Mouse (Mus musculus) embryonic facial prominence, embryonic 15.5 days (tissue): ENCODE measurements around the gene Rpl13. TPM values are rescaled to one million over a fixed set of nuclear protein-coding genes. Genes with fewer than 3 reads are reported as not detected.

ENCODE experiments used
- ATAC-seq: fragments of 200-750 bp; cut with Nextera tagmentation; 2 replicates; pipeline ENCODE4 v1.8.0; 2017; ENCODE audit warnings: low read depth, moderate TSS enrichment; ENCODE audit not compliant: insufficient number of reproducible peaks, low FRiP score, low TSS enrichment
- H3K27ac ChIP-seq: fragments of 300-500 bp; sonication (generic); replicated peaks from 2 replicates; pipeline ENCODE4 v1.5.1; 2015; ENCODE audit warnings: mild to moderate bottlenecking, inconsistent platforms
- H3K27me3 ChIP-seq: fragments of 300-500 bp; sonication (generic); 2 replicates; pipeline ENCODE4 v1.6.1; 2015; ENCODE audit warnings: inconsistent platforms
- H3K36me3 ChIP-seq: fragments of 300-500 bp; sonication (generic); 2 replicates; pipeline ENCODE4 v1.6.1; 2015; ENCODE audit warnings: mild to moderate bottlenecking, inconsistent platforms
- H3K4me1 ChIP-seq: fragments of 300-500 bp; sonication (generic); 2 replicates; pipeline ENCODE4 v1.6.1; 2015; ENCODE audit warnings: inconsistent platforms
- H3K4me2 ChIP-seq: fragments of 300-500 bp; sonication (generic); replicated peaks from 2 replicates; pipeline ENCODE4 v1.6.1; 2015; ENCODE audit warnings: mild to moderate bottlenecking, inconsistent platforms
- H3K4me3 ChIP-seq: fragments of 300-500 bp; sonication (generic); replicated peaks from 2 replicates; pipeline ENCODE4 v1.5.1; 2015; ENCODE audit warnings: mild to moderate bottlenecking, inconsistent platforms
- H3K9ac ChIP-seq: fragments of 300-500 bp; sonication (generic); 2 replicates; pipeline ENCODE4 v1.6.1; 2015; ENCODE audit warnings: inconsistent platforms
- H3K9me3 ChIP-seq: fragments of 300-500 bp; sonication (generic); replicated peaks from 2 replicates; pipeline ENCODE4 v1.6.1; 2016; ENCODE audit warnings: inconsistent platforms
- WGBS: fragments of 180-500 bp; shearing (Covaris S2); methylation state at CpG from one replicate; pipeline ENCODE4 v1.1.7; 2015; 5-methylcytosine and 5-hydroxymethylcytosine counted together
- polyA plus RNA-seq: library from polyadenylated mRNA; unstranded; fragments of >200 nt; fragmentation: Nextera tagmentation; extraction: Ambion mirVana; gene quantifications from 2 replicates; pipeline ENCODE4 v1.2.1, GENCODE M21; 2015

Rpl13 gene
- polyA plus RNA-seq, 1 experiment from 2014 or later: 1,540 TPM

GRCm38 (mm10) chr8:123132953-123133352, 30.8 kb downstream of the Rpl13 start:
- no peak for ATAC-seq
- no peaks in the 10 kb centered on the region for H3K27me3 ChIP-seq
- H3K9ac ChIP-seq: no peak overlapping the region
- no peak overlapping the region for H3K27ac ChIP-seq
- no peak overlapping the region for H3K4me3 ChIP-seq
- peaks cover 28% of the 10 kb centered on the region for H3K4me1 ChIP-seq
- 92% methylated on average over 2 of the region's 2 CpGs for WGBS
- no peaks in the 10 kb centered on the region for H3K9me3 ChIP-seq
- H3K36me3 ChIP-seq: no peaks in the 10 kb centered on the region
- no peak overlapping the region for H3K4me2 ChIP-seq

DNA sequence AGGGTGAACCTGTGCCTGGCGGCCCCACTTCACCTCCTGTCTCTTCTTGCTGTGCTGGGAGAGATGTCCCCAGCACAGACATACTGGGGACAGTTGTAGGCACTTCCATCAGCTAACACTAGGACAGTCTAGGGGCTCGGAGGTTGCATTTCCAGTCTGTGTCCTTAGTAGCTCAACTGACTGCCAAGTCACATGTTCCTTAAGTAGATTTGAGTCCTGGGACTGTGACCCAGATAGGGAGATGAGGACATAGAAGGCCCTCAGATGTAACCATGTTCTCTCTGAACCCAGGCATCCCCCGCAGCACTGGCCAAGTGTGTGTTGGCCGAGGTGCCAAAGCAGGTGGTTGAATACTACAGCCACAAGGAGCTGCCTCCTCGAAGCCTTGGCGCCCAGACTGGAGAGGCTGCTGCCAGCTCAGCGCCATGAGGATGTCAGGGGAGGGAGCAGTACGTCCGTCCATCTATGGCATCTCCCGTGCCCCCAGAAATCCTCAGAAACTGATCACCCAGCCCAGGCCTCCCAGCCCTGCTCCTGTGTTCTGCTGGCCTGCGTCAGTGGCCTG, 32.1 kb downstream of the Rpl13 start:
- Histone ChIP-seq H3K27me3 (no peaks in the 10 kb centered on the region), H3K9me3 (no peaks in the 10 kb centered on the region), H3K4me2 (no peak overlapping the region), H3K36me3 (no peaks in the 10 kb centered on the region), H3K9ac (no peak overlapping the region), H3K27ac (no peak overlapping the region), H3K4me1 (peaks cover 39% of the 10 kb centered on the region), H3K4me3 (no peak overlapping the region)
- whole genome bisulfite sequencing: 84% methylated on average over 11 of the region's 11 CpGs
- ATAC-seq: no peak

DNA sequence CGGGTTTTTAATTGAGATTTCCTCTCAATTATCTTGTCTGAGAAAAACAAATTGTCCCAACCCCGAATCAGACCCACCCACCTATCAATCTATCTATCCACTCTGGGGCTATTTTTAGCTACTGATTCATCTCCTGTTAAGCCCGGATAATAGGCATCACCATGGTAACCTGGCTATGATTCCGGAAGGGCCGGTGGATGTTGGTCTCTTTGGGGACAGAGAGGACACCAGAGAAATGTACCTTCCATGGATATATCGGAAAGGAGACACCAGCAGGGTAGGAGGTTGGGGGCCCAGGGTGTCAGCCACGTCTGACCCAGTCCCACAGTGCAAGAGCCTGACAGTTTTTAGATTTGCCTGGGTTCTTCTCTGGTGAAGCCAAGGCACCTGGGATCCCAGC, 33.3 kb downstream of the Rpl13 start:
- no peak for ATAC-seq
- Histone ChIP-seq H3K27me3 (no peaks in the 10 kb centered on the region), H3K27ac (peak overlapping the region; percentile 48; the same call in 1 of the 2 replicates), H3K4me3 (no peak overlapping the region), H3K36me3 (no peaks in the 10 kb centered on the region), H3K9me3 (no peaks in the 10 kb centered on the region), H3K4me2 (no peak overlapping the region), H3K4me1 (peaks cover 40% of the 10 kb centered on the region), H3K9ac (no peak overlapping the region)
- WGBS: 22% methylated on average over 7 of the region's 7 CpGs

DNA sequence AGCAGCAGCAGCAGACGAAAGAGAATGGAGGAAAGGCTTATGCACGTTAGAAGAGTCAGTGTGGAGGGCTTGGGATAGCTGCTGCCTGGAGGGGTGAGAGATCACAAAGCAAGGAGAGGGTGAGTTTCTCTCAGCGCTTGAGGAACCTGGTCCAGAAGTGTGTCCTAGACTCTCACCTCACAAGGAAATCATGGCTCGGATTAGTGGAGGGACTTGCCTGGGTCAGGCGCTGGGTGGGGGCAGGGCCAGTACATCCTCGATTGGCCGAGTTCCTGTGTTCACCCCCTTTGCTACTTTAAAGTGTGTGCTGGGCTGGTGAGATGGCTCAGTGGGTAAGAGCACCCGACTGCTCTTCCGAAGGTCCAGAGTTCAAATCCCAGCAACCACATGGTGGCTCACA, 33.7 kb downstream of the Rpl13 start:
- Histone ChIP-seq H3K4me2 (no peak overlapping the region), H3K36me3 (no peaks in the 10 kb centered on the region), H3K9me3 (no peaks in the 10 kb centered on the region), H3K27ac (peak overlapping the region; percentile 48; the same call in 1 of the 2 replicates), H3K27me3 (no peaks in the 10 kb centered on the region), H3K4me3 (no peak overlapping the region), H3K4me1 (peaks cover 44% of the 10 kb centered on the region), H3K9ac (no peak overlapping the region)
- 51% methylated on average over 9 of the region's 9 CpGs for WGBS
- ATAC-seq: no peak

DNA sequence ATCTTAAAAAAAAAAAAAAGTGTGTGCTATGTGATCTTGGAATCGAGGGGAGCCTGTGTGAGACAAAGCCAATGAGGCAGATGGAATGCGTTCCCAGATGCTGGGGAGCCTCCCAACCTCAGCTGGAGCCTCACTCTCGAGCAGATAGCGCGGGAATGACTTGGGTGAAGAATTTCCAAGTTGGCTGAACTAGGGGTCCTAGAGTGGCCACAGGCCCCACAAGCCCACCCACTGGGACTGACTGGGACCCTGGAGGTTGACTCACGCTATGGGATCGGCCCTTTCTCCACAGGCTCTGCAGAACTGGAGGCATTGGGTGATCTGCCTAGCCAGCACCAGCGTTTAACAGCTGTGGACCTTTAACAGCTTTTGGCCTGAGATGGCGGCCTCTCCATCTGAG, 34.1 kb downstream of the Rpl13 start:
- no peak for ATAC-seq
- Histone ChIP-seq H3K4me2 (no peak overlapping the region), H3K9me3 (no peaks in the 10 kb centered on the region), H3K4me3 (no peak overlapping the region), H3K4me1 (peaks cover 49% of the 10 kb centered on the region), H3K27me3 (no peaks in the 10 kb centered on the region), H3K27ac (0 out of 2 replicates have a peak overlapping the region, but pooled peaks have one; percentile 94), H3K36me3 (no peaks in the 10 kb centered on the region), H3K9ac (no peak overlapping the region)
- WGBS: 69% methylated on average over 9 of the region's 9 CpGs

DNA sequence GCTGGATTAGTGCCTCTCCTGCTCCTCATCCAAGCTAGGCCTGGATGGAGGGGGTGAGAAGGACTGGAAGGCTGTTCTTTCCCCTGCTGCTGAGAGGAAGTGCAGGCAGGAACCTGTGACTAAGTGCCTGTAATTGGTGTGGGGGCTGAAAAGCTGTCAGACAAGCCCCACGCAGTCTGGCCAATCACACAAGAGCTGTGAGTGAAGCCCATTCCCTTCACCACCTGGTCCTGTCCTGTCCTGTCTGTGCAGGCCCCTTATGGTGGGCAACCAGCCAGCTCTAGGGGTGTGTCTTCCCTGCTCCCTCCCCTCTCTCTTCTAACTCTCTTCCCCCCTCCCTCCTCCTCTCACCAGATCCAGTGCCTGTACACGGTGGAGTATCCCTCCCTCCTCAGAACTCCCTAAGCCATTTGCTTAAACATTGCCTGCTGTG, 35.5 kb downstream of the Rpl13 start:
- H3K4me2 ChIP-seq: no peak overlapping the region

DNA sequence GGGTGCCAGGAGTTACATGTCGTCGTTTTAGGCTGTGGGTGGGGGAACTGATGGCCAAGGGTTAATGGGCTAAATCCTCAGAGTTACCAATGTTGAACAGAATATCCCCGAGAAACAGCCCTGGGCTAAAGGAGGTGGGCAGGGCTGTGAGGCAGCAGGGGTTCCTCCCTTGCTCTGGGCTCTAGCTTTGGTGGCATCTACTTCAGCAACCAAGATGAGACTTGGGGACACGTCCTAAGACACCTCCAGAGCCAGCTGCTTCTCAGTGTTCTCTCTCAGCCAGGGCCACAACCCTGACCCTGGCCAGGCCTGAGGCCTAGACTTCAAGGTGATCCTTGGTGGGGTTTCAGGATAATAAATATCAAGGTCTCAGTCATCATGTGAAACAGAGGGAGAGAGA, 36.6 kb downstream of the Rpl13 start:
- no peak overlapping the region for H3K4me3 ChIP-seq
- H3K27ac ChIP-seq: peak overlapping the region; percentile 94

More for the DNA sequence above, 35.5 kb downstream of the Rpl13 start:
- H3K4me3 ChIP-seq: no peak overlapping the region
- peak; percentile 88 for ATAC-seq
- peaks cover 62% of the 10 kb centered on the region for H3K4me1 ChIP-seq
- peak overlapping the region; percentile 2; the same call in 1 of the 2 replicates for H3K9ac ChIP-seq
- no peaks in the 10 kb centered on the region for H3K27me3 ChIP-seq
- no peaks in the 10 kb centered on the region for H3K36me3 ChIP-seq
- 3% methylated on average over 2 of the region's 2 CpGs for WGBS
- H3K27ac ChIP-seq: peak overlapping the region; percentile 94
- no peaks in the 10 kb centered on the region for H3K9me3 ChIP-seq

DNA sequence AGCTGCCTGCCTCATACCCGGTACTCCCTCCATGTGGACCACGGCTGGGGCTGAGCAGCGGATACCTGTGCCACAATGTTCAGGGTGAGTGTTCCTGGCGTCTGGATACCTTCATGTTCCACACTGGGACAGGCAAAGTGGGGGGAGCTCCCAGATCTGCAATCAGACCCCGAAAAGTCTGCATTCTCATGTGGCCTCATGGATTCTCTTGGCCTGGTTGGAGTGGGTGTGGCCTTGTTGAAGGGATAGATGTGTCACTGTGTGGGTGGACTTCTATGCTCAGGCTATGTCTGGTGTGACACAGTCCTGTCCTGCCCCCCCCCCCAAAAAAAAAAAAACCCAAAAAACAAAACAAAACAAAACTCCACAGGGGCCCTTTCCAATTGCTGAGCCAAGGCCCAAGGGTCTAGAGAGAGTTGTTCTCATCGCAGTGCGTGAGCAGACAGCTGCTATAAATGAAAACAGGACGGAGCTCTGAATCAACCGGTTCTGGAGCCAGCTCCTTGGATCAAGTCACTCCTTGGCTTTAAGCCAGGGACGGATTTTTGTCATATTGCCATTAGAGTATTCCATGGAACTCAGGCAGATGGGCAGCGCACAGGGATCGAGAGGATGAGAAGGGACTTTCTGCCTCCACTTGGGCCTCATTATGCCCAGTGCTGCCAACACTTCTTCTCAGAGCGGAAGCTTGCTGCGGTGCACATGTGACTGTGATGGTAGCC, 39.8 kb downstream of the Rpl13 start:
- Histone ChIP-seq H3K9me3 (no peaks in the 10 kb centered on the region), H3K27ac (peak overlapping the region; percentile 95), H3K4me1 (peaks cover 62% of the 10 kb centered on the region), H3K4me2 (no peak overlapping the region), H3K36me3 (no peaks in the 10 kb centered on the region), H3K9ac (no peak overlapping the region), H3K27me3 (no peaks in the 10 kb centered on the region), H3K4me3 (no peak overlapping the region)
- peak; percentile 71 for ATAC-seq
- 27% methylated on average over 14 of the region's 14 CpGs for WGBS

More for the DNA sequence above, 36.6 kb downstream of the Rpl13 start:
- Histone ChIP-seq H3K4me1 (peaks cover 65% of the 10 kb centered on the region), H3K27me3 (no peaks in the 10 kb centered on the region), H3K9ac (no peak overlapping the region), H3K4me2 (no peak overlapping the region), H3K36me3 (no peaks in the 10 kb centered on the region), H3K9me3 (no peaks in the 10 kb centered on the region)
- 52% methylated on average over 4 of the region's 4 CpGs for WGBS
- ATAC-seq: no peak

GRCm38 (mm10) chr8:123145279-123145678, 43.1 kb downstream of the Rpl13 start:
- Histone ChIP-seq H3K27ac (peak overlapping the region; percentile 86), H3K27me3 (no peaks in the 10 kb centered on the region), H3K9me3 (no peaks in the 10 kb centered on the region), H3K4me2 (no peak overlapping the region), H3K4me1 (peaks cover 43% of the 10 kb centered on the region), H3K9ac (no peak overlapping the region), H3K4me3 (no peak overlapping the region), H3K36me3 (no peaks in the 10 kb centered on the region)
- ATAC-seq: peak; percentile 21; the same call in 1 of the 2 replicates
- 36% methylated on average over 6 of the region's 6 CpGs for WGBS

DNA sequence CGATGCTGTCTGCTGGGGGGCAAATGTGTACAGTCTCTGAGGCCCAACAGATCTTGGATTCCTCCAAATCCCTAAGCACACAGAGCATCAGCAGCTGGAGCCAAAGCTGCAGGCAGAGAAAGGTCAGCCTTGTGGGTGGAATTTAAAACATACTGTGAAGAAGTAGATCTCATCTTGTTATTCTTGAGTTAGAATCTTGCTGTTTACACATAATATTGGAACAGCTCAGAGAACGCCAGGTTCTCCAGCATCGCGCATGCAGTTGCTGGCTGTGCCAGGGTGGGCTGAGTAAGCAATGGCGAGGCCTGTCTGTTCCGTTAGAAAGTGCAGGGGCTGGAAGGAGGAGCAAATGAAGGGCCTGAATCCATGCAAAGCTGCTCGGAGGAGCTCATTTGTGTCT, 44.2 kb downstream of the Rpl13 start:
- Histone ChIP-seq H3K27me3 (no peaks in the 10 kb centered on the region), H3K4me2 (no peak overlapping the region), H3K27ac (peak overlapping the region; percentile 86), H3K9me3 (no peaks in the 10 kb centered on the region), H3K36me3 (no peaks in the 10 kb centered on the region), H3K4me3 (no peak overlapping the region), H3K9ac (no peak overlapping the region), H3K4me1 (peaks cover 37% of the 10 kb centered on the region)
- WGBS: 39% methylated on average over 7 of the region's 7 CpGs
- no peak for ATAC-seq

GRCm38 (mm10) chr8:123150737-123151171, 48.6 kb downstream of the Rpl13 start:
- no peak overlapping the region for H3K4me3 ChIP-seq
- no peaks in the 10 kb centered on the region for H3K27me3 ChIP-seq
- H3K4me2 ChIP-seq: no peak overlapping the region
- no peak overlapping the region for H3K9ac ChIP-seq
- H3K36me3 ChIP-seq: no peaks in the 10 kb centered on the region
- 43% methylated on average over 9 of the region's 9 CpGs for whole genome bisulfite sequencing
- peak overlapping the region; percentile 56 for H3K27ac ChIP-seq
- peaks cover 18% of the 10 kb centered on the region for H3K4me1 ChIP-seq
- H3K9me3 ChIP-seq: no peaks in the 10 kb centered on the region
- ATAC-seq: 0 out of 2 replicates have a peak, but pooled peaks have one; percentile 39
